Mouse (Mus musculus): ENCODE results near the gene Tlk1. TPM values are rescaled to one million over a fixed set of nuclear protein-coding genes. Genes with fewer than 3 reads are reported as not detected.

Gene Tlk1
- polyA plus RNA-seq, 1 experiment = 9.4 TPM

GRCm38 (mm10) chr2:70708986-70709730, 116.4 kb downstream of the Tlk1 start:
- Histone ChIP-seq H3K79me2 (ENCODE audit: control insufficient read depth, insufficient read depth) (no peaks in the 10 kb centered on the region), H3K4me2 (ENCODE audit: low read depth) (no peak overlapping the region), H3K4me3 (no peak overlapping the region), H3K27me3 (ENCODE audit: control insufficient read depth, insufficient read depth, insufficient read length) (no peaks in the 10 kb centered on the region), H3ac (ENCODE audit: control insufficient read depth, insufficient read length) (no peak overlapping the region), H3K36me3 (ENCODE audit: control insufficient read depth, insufficient read depth) (peaks cover 4% of the 10 kb centered on the region)
- TF ChIP-seq POLR2A (IDR thresholded peaks at IDR 0.05; ENCODE audit: insufficient read length, low read depth) = no peak
- no peak for TF ChIP-seq TCF12 (IDR thresholded peaks at IDR 0.05; ENCODE audit: insufficient read depth, poor library complexity, severe bottlenecking)
- no peak for TF ChIP-seq E2F4 (IDR thresholded peaks at IDR 0.05; ENCODE audit: insufficient read depth)
- no peak for TF ChIP-seq SRF (IDR thresholded peaks at IDR 0.05; ENCODE audit: control insufficient read depth, insufficient read length, low read depth)
- TF ChIP-seq POLR2AphosphoS2 (IDR thresholded peaks at IDR 0.05; ENCODE audit: insufficient read length, low read depth) = no peak
- TF ChIP-seq REST (IDR thresholded peaks at IDR 0.05; ENCODE audit: insufficient read depth, insufficient read length) = no peak
- no peak for TF ChIP-seq CEBPB (IDR thresholded peaks at IDR 0.05; ENCODE audit: insufficient read depth, poor library complexity, severe bottlenecking)

GRCm38 (mm10) chr2:70702403-70702802, 123.1 kb downstream of the Tlk1 start:
- Histone ChIP-seq H3K4me2 (ENCODE audit: low read depth) (no peak overlapping the region), H3K79me2 (ENCODE audit: control insufficient read depth, insufficient read depth) (no peaks in the 10 kb centered on the region), H3ac (ENCODE audit: control insufficient read depth, insufficient read length) (no peak overlapping the region), H3K27me3 (ENCODE audit: control insufficient read depth, insufficient read depth, insufficient read length) (no peaks in the 10 kb centered on the region), H3K4me3 (no peak overlapping the region), H3K36me3 (ENCODE audit: control insufficient read depth, insufficient read depth) (no peaks in the 10 kb centered on the region)
- no peak for TF ChIP-seq TCF12 (IDR thresholded peaks at IDR 0.05; ENCODE audit: insufficient read depth, poor library complexity, severe bottlenecking)
- TF ChIP-seq POLR2A (IDR thresholded peaks at IDR 0.05; ENCODE audit: insufficient read length, low read depth) = no peak
- no peak for TF ChIP-seq POLR2AphosphoS2 (IDR thresholded peaks at IDR 0.05; ENCODE audit: insufficient read length, low read depth)
- no peak for TF ChIP-seq TCF3 (IDR thresholded peaks at IDR 0.05; ENCODE audit: insufficient read length, low read depth)
- no peak for TF ChIP-seq SRF (IDR thresholded peaks at IDR 0.05; ENCODE audit: control insufficient read depth, insufficient read length, low read depth)
- TF ChIP-seq CEBPB (IDR thresholded peaks at IDR 0.05; ENCODE audit: insufficient read depth, poor library complexity, severe bottlenecking) = no peak
- TF ChIP-seq MYOD1 (IDR thresholded peaks at IDR 0.05; ENCODE audit: control insufficient read depth in 1 of 3, insufficient read length in 2 of 3, low read depth in 2 of 3) = no peak

- H3ac ChIP-seq (ENCODE audit: control insufficient read depth, insufficient read length) = no peak overlapping the region
- H3K79me2 ChIP-seq (ENCODE audit: control insufficient read depth, insufficient read depth) = no peaks in the 10 kb centered on the region
- H3K27me3 ChIP-seq (ENCODE audit: control insufficient read depth, insufficient read depth, insufficient read length) = no peaks in the 10 kb centered on the region
- H3K4me3 ChIP-seq = no peak overlapping the region
- no peaks in the 10 kb centered on the region for H3K36me3 ChIP-seq (ENCODE audit: control insufficient read depth, insufficient read depth)
- H3K4me2 ChIP-seq (ENCODE audit: low read depth) = no peak overlapping the region
- TF ChIP-seq SRF (IDR thresholded peaks at IDR 0.05; ENCODE audit: control insufficient read depth, insufficient read length, low read depth) (no peak), MYOD1 (IDR thresholded peaks at IDR 0.05; ENCODE audit: control insufficient read depth in 1 of 3, insufficient read length in 2 of 3, low read depth in 2 of 3) (no peak), MAX (IDR thresholded peaks at IDR 0.05; ENCODE audit: low read depth) (no peak), TCF12 (IDR thresholded peaks at IDR 0.05; ENCODE audit: insufficient read depth, poor library complexity, severe bottlenecking) (no peak), POLR2AphosphoS2 (IDR thresholded peaks at IDR 0.05; ENCODE audit: insufficient read length, low read depth) (no peak), REST (IDR thresholded peaks at IDR 0.05; ENCODE audit: insufficient read depth, insufficient read length) (no peak), POLR2A (IDR thresholded peaks at IDR 0.05; ENCODE audit: insufficient read length, low read depth) (no peak), TCF3 (IDR thresholded peaks at IDR 0.05; ENCODE audit: insufficient read length, low read depth) (no peak), USF1 (IDR thresholded peaks at IDR 0.05; ENCODE audit: low read depth) (no peak), CEBPB (IDR thresholded peaks at IDR 0.05; ENCODE audit: insufficient read depth, poor library complexity, severe bottlenecking) (no peak), MYOG (IDR thresholded peaks at IDR 0.05; ENCODE audit: control insufficient read depth in 1 of 3, insufficient read depth in 1 of 3, insufficient read length in 2 of 3, low read depth in 2 of 3) (no peak), E2F4 (IDR thresholded peaks at IDR 0.05; ENCODE audit: insufficient read depth) (no peak)
Measured at GRCm38 (mm10) chr2:70701571-70701970, 124.0 kb downstream of the Tlk1 start.

- Histone ChIP-seq H3K4me3 (no peak overlapping the region), H3K36me3 (ENCODE audit: control insufficient read depth, insufficient read depth) (peaks cover 2% of the 10 kb centered on the region), H3K79me2 (ENCODE audit: control insufficient read depth, insufficient read depth) (no peaks in the 10 kb centered on the region), H3K4me2 (ENCODE audit: low read depth) (no peak overlapping the region), H3K27me3 (ENCODE audit: control insufficient read depth, insufficient read depth, insufficient read length) (no peaks in the 10 kb centered on the region), H3ac (ENCODE audit: control insufficient read depth, insufficient read length) (no peak overlapping the region)
- TF ChIP-seq E2F4 (IDR thresholded peaks at IDR 0.05; ENCODE audit: insufficient read depth) (no peak), POLR2A (IDR thresholded peaks at IDR 0.05; ENCODE audit: insufficient read length, low read depth) (no peak), USF1 (IDR thresholded peaks at IDR 0.05; ENCODE audit: low read depth) (no peak), TCF3 (IDR thresholded peaks at IDR 0.05; ENCODE audit: insufficient read length, low read depth) (no peak), SRF (IDR thresholded peaks at IDR 0.05; ENCODE audit: control insufficient read depth, insufficient read length, low read depth) (no peak), REST (IDR thresholded peaks at IDR 0.05; ENCODE audit: insufficient read depth, insufficient read length) (no peak), MYOD1 (IDR thresholded peaks at IDR 0.05; ENCODE audit: control insufficient read depth in 1 of 3, insufficient read length in 2 of 3, low read depth in 2 of 3) (no peak), MYOG (IDR thresholded peaks at IDR 0.05; ENCODE audit: control insufficient read depth in 1 of 3, insufficient read depth in 1 of 3, insufficient read length in 2 of 3, low read depth in 2 of 3) (no peak), POLR2AphosphoS2 (IDR thresholded peaks at IDR 0.05; ENCODE audit: insufficient read length, low read depth) (no peak), TCF12 (IDR thresholded peaks at IDR 0.05; ENCODE audit: insufficient read depth, poor library complexity, severe bottlenecking) (no peak), CEBPB (IDR thresholded peaks at IDR 0.05; ENCODE audit: insufficient read depth, poor library complexity, severe bottlenecking) (no peak), MAX (IDR thresholded peaks at IDR 0.05; ENCODE audit: low read depth) (no peak)
Measured at GRCm38 (mm10) chr2:70700851-70701250, 124.7 kb downstream of the Tlk1 start.

Data from myocyte (in vitro differentiated cells).